Mouse (Mus musculus): ENCODE data around the gene Cactin.

Cactin gene

DNA sequence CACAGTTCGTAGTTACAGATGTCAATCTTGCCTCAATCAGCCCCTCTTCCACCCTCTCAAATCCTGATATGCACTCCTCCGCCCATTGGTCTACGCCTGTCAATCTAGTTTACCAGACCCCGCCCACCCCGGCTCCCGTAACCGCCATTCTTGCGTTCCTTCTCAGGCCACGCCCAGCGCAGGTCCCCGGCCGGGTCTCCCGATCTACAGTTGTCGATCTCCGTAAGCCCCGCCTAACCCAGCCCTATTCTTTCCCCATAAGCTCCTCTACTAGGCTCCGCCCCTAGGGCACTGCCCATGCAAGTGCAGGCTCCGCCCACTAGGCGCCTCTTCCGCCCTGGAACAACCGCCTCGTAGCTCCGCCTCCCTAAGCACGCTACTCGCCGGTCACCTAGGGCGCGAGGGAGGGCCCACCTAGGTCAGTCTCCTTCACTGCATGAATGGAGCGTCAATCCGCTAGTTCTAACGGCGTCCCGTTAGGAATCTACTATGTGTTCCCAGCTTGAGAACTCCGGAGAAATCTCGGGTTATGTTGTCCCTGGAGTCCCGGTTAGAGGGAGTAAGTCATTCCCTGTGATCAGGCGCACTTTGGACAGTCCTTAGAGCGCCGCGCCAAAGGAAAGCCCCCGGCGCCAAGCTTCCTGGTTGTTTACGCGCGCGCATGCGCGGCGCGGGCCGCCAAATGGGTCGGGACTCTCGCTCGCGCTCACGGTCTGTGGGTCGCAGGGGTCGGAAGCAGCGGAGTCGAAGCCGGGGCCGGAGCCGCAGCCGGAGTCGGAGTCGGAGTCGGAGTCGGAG is at the start of gene Cactin:
Cactin (plus strand) TSS at position 554 of the 798 bp plus-strand sequence.
- peak; percentile 96 to 97 for DNase-seq (ENCODE audit: low spot score in 2 of 2)

DNA sequence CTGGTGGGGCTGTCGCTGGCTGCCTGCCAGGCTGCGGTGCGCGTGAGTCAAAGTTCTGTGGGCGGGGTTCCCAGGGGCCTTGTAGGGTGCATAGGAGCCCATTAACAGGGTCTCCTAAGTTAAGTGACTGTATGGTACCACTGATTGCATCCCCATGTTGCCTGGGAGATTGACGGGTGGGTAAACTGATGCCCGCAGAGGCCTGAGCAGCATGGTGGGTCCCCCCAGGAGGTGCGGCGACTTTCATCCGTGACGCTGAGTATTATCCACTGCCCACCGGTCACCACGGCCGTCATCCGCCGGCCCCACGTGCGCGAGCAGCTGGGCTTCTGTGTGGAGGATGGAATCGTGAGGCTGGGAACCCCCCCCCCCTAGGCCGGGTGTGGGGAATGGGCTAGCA is 48.5 kb upstream of the Cactin start:
- DNase-seq (ENCODE audit: low spot score in 2 of 2), result no peak

- no peak for DNase-seq (ENCODE audit: low spot score in 2 of 2)
Measured at GRCm38 (mm10) chr10:81273842-81274241, 47.1 kb upstream of the Cactin start.

GRCm38 (mm10) chr10:81277676-81278075 is 43.2 kb upstream of the Cactin start:
- no peak for DNase-seq (ENCODE audit: low spot score in 2 of 2)

GRCm38 (mm10) chr10:81279496-81279895 is 41.4 kb upstream of the Cactin start:
- DNase-seq (ENCODE audit: low spot score in 2 of 2), result no peak

DNA sequence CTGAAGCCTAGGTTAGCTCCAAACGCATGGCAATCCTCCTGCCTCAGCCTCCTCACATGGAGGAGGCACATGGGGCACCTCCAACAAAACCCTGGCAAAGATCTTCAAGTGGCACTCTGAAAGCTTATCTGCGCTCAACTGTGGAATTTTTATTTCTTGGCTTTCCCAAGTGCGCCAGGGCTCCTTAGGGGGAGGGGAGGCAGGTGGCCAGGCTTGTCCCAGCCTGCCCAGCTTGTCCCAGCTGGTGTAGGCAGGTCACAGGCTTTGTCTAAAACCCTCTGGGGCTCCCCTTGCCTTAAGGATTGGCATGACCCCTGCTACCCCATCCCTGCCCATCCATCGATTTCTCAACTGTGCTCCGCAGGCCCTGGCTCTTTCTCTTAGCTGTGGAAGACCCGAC is 36.7 kb upstream of the Cactin start:
- DNase-seq (ENCODE audit: low spot score in 2 of 2), result no peak

DNA sequence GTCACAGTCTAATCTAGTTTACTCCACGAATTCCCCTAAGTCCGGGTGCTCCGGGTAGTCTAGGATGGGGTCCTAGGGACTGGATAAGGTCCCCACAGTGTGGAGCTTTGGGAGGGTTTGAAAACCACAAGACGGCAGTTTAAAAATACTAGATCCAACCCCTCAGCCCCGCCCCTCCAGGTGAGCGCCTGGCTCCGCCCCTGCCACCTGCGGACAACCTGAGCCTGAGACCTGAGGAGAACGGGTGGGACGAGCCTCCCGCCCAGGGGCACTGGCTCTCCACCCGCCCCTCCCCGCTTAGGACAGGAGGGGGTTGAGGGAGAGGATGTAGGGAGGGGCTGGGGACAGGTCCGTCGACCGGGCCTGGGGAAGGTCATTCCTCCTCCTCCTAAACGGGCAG is 36.2 kb upstream of the Cactin start:
- no peak for DNase-seq (ENCODE audit: low spot score in 2 of 2)

GRCm38 (mm10) chr10:81285694-81286450 is 35.0 kb upstream of the Cactin start:
- DNase-seq (ENCODE audit: low spot score in 2 of 2), result peak; percentile 83 to 90

GRCm38 (mm10) chr10:81286586-81286985 is 34.3 kb upstream of the Cactin start:
- DNase-seq (ENCODE audit: low spot score in 2 of 2), result no peak

DNA sequence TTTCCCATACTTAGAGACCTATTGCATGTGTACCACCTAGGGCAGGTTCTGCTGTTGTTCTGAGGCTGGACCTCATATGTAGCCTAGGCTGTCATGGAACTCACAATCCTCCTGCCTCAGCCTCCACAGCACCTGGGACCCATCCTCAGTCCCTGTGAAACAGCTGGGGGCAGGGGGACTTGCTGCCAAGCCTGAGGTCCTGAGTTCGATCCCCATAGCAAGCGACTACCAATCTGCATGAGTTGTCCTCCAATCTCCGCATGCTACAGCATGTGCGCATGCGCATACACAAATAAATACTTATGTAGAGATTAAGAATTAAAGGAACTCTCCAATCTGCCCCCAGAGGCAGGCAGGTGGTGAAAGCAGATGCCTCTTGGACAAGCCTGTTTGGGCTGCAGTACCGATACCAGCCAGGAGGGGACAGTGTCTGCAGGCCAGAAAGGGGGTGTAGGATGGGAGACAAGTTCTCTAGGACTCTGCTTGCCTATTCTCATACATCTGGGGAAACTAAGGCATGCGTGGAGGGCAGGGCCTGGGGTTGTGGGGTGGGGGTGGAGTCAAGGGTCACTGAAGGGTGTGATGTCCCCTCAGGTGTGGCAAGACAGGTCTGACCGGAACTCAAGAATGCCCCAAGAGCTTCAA is 33.3 kb upstream of the Cactin start:
- DNase-seq (ENCODE audit: low spot score in 2 of 2), result peak; percentile 58 to 81

DNA sequence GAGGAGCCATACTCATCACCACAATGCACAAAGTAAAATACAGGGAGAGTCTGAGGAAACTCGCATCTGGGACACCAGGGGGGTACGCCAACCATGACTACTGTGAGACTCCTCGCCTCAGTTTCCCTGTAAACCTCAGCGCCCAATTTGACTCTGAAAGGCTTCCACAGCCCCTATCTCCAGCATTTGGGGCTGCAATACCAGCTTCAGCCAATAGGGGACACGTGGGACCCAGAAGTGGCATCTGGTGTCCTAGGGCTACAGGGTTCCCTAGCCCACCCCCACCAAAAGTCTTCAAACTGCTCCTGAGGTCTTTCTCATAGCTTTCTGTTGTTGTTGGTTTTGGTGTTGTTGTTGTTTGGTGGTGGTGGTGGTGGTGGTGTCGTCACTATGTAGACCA is 32.3 kb upstream of the Cactin start:
- peak in 1 of 2 experiments; percentile 66 for DNase-seq (ENCODE audit: low spot score in 2 of 2)

GRCm38 (mm10) chr10:81289278-81289677 is 31.6 kb upstream of the Cactin start:
- DNase-seq (ENCODE audit: low spot score in 2 of 2), result peak in 1 of 2 experiments; percentile 61

- DNase-seq (ENCODE audit: low spot score in 2 of 2), result no peak
Measured at GRCm38 (mm10) chr10:81289811-81290210, 31.1 kb upstream of the Cactin start.

DNA sequence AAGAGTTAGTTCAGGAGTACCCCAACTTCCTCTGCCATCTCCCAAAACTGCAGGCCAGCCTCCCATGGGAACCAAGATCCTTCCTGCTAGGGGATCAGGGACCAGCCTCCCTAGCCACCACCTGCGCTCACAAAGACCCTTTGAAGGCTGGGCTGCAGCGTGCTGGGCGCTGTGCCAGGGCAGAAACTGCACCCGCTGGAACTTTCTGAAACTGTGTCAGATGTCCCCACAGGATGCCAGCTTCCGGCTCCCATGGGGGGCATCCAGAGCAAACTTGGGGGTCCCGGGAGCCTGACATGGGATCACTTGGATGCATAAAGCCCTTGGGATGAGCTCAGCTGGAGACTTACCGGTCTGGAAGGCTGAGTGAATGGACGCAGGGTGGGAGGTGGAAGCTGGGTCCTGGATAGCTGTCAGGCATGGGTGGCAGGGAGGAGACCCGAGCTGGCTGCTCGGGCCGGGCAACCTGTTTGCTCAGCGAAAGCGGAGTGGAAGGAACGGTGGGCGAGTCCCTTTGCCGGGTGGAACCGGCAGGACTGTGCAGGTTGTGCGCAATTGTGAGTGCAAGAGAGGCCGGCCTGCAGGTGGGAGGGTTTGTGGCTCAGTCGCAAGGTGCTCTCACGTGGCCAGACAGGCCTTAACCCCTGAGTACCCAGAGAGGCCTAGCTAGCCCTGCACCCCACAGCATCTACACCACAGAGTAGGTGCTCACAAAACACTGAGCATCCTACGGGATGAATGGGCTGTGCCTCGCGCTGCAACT is 30.0 kb upstream of the Cactin start:
- no peak for DNase-seq (ENCODE audit: low spot score in 2 of 2)

GRCm38 (mm10) chr10:81291511-81292104 is 29.3 kb upstream of the Cactin start, which contains the start of gene Tjp3:
Tjp3 (minus strand) TSS chr10:81291581.
- no peak for DNase-seq (ENCODE audit: low spot score in 2 of 2)

DNA sequence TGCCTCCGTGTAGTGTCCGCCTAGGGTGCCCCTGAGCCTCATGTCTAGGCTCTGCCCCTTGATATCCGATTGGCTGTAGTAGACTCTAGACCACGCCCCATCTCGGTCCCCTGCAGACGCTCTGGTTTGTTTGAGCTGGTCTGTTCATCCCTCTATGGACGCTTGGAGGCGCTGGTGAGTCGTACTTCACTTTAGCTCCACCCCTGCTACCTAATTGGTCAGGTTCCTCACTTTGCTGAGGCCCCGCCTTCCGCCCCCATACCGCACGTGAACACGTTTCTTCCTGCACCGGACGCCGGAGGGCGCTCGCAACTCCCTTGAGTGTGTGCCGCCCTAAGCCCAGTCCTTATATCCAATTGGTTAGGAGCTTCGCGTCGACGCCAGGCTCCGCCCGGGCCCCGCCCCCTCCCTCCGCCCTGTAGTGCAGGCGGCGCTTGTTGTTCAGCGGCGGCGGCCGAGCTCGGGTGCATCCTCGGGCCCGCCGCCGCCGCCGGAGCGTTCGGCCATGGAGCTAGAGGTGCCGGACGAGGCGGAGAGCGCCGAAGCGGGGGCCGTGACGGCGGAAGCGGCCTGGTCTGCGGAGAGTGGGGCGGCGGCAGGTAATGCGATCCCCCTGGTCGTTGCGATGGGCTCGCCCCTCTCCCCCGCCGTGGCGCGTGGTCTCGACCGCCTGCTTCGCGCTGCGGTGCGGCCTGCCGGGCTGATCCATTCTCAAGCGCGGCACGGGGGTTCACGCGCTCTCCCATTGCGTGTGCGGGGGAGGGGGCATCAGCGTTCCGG is 28.2 kb upstream of the Cactin start, which contains the start of gene Pip5k1c:
Pip5k1c (plus strand) TSS at position 410 of the 780 bp plus-strand sequence.
- DNase-seq (ENCODE audit: low spot score in 2 of 2), result peak; percentile 99

DNA sequence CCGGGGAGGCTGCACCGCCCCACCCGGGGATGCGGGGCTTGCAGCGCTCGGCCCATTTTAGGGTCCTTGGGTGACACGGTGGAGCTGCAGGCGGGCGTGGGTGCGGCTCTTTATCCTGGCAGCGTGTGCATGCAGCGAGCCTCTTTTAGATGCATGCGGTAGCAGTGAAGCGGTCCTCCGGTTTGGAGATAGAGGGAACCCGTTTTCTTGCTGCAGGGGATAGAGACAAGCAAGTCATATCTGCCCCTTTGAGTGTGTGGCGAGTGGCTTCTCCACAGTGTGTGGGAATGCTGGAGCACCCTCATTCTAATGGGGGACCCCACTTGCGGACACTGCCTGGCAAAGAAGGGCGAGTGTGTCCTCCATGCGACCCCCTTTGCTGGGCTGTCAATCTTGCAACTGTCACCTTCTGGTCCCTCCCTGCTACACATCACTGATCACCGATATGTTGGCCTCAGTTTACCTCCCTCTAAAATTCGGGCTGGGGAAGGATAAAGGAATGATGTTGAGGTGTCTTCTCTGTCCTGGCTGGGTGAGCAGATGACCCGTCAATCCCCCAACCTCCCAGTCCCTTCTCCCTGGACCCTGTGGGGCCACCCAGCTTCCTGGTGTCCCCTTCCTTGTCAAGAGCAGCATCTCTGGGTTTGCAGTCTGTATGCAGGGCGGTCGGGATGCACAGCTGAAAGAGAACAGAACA is 27.4 kb upstream of the Cactin start:
- no peak for DNase-seq (ENCODE audit: low spot score in 2 of 2)

GRCm38 (mm10) chr10:81294442-81294841 is 26.5 kb upstream of the Cactin start:
- DNase-seq (ENCODE audit: low spot score in 2 of 2), result no peak

- no peak for DNase-seq (ENCODE audit: low spot score in 2 of 2)
Measured at GRCm38 (mm10) chr10:81295185-81295584, 25.7 kb upstream of the Cactin start.

GRCm38 (mm10) chr10:81297246-81297645 is 23.7 kb upstream of the Cactin start:
- DNase-seq (ENCODE audit: low spot score in 2 of 2), result no peak
